Mouse (Mus musculus): ENCODE results near the gene Slc6a11. TPM values are rescaled to one million over a fixed set of nuclear protein-coding genes. Genes with fewer than 3 reads are reported as not detected.

The Slc6a11 gene
- polyA plus RNA-seq, 1 experiment = not detected

DNA sequence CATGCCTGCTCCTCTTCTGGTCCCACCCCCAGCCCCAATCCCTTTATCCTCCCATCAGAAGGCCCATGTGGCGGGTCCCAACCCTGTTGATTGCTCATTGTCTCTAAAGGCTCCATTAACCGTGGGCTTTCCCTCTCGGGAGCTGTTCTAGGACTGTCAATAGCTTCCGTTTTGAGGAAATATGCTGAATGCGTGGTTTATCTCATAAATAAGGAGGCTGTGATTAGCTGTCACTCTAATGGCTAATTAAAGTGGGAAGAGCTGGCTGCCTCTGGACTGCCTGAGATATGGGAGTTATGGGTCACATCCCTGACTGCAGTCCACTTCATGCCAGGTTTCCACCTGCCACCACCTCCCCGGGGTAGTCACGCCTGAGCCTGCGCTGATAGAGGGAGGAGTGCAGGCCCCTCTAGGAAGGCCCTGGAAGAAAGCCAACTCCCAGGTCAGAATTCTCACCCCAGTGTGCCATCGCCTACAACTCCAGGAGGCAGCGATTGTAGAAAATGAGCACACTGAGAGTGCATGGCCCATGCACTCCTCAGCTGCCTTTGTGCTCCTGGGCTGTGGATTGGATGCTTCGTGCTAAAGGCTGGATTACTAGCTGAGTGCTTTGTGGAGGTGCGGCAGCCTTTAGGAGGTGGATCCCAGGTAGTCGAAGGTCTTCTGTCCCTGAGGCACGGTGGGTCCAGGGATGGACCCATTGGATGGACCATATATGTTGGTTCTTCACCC is 143.1 kb downstream of the Slc6a11 start:
- no peaks in the 10 kb centered on the region for H3K4me1 ChIP-seq (ENCODE audit: control insufficient read depth, insufficient read depth, low read length)
- no peak overlapping the region for H3K27ac ChIP-seq (ENCODE audit: control insufficient read depth, insufficient read depth, low read depth, low read length, poor library complexity)
- no peak for TF ChIP-seq POLR2A (IDR thresholded peaks at IDR 0.05; ENCODE audit: borderline replicate concordance, control insufficient read depth, low read depth, low read length)
- no peak for TF ChIP-seq CTCF (IDR thresholded peaks at IDR 0.05; ENCODE audit: control insufficient read depth, insufficient read depth, low read length)
- no peak overlapping the region for H3K4me3 ChIP-seq (replicated peaks; ENCODE audit: control insufficient read depth, low read depth, low read length)
- 59% methylated on average over 14 of the region's 14 CpGs for WGBS

DNA sequence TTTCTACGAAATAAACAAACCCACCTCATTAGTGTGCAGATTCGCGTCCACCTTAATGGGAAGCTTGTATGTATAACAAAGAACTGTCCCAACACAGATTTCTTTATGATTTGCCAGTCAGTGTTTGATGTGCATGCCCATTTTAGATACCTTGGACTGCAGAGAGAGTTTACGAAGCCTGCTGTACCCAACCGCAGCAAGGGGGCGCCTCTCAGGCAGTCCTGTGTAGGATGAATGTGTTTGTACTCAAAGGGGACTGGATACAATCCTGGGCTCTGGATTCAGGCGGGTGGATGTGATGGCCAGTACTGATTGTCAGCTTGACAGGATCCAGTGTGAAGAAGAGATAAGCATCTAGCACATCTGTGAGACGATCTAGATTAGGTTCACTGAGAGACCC is 144.8 kb downstream of the Slc6a11 start:
- H3K4me3 ChIP-seq (replicated peaks; ENCODE audit: control insufficient read depth, low read depth, low read length) = no peak overlapping the region
- no peak overlapping the region for H3K27ac ChIP-seq (ENCODE audit: control insufficient read depth, insufficient read depth, low read depth, low read length, poor library complexity)
- H3K4me1 ChIP-seq (ENCODE audit: control insufficient read depth, insufficient read depth, low read length) = no peaks in the 10 kb centered on the region
- 57% methylated on average over 8 of the region's 8 CpGs for WGBS
- TF ChIP-seq POLR2A (IDR thresholded peaks at IDR 0.05; ENCODE audit: borderline replicate concordance, control insufficient read depth, low read depth, low read length) (no peak), CTCF (IDR thresholded peaks at IDR 0.05; ENCODE audit: control insufficient read depth, insufficient read depth, low read length) (no peak)

DNA sequence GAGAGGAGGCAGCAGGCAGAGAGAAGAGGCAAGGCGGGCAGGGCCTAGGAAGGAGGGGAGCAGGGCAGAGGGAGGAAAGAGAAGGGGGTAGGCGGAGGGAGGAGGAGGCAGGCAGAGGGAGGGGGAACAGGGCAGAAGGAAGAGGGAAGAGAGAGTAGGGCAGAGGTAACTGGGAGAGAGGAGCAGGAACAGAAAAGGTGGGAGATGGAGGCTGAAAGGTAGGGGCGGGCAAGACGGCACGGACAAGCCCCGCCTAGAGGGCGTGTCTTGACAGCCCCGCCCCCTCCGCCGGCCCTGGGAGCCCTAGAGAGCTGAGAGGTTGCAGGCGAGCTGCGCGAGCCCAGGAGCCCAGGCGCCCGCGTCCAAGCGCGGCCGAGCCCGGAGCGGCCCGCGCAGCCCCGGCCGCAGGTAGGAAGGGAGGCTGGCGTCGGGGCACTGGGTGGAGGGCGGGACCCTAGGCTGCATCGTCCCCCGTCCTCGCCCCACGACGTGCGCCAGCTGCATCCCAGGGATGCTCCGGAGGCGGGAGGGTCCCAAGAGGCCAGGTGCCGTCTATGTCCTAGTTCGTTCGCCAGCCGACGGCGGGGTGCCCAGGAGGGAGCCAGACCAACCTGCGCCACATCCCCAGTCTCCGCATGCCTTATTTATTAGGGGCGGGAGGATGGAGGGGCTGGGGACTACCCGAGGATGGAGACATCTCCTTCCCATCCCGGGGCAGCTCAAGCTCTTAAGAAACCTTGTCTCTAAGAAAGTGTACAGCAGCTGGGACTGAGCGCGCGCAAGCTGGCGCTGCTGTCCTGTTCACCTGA is 151.6 kb downstream of the Slc6a11 start, which contains the start of gene Slc6a1:
Gene Slc6a1, plus strand, starts transcription at position 167 of the 809 bp plus-strand sequence.
- no peak within 1 kb of the TSS for H3K27ac ChIP-seq (ENCODE audit: control insufficient read depth, insufficient read depth, low read depth, low read length, poor library complexity)
- WGBS = 6% methylated on average over 51 of the region's 51 CpGs
- no peak within 1 kb of the TSS for H3K4me3 ChIP-seq (replicated peaks; ENCODE audit: control insufficient read depth, low read depth, low read length)
- H3K4me1 ChIP-seq (ENCODE audit: control insufficient read depth, insufficient read depth, low read length) = no peaks in the 10 kb centered on the region
- TF ChIP-seq CTCF (IDR thresholded peaks at IDR 0.05; ENCODE audit: control insufficient read depth, insufficient read depth, low read length) (no peak), POLR2A (IDR thresholded peaks at IDR 0.05; ENCODE audit: borderline replicate concordance, control insufficient read depth, low read depth, low read length) (no peak)

DNA sequence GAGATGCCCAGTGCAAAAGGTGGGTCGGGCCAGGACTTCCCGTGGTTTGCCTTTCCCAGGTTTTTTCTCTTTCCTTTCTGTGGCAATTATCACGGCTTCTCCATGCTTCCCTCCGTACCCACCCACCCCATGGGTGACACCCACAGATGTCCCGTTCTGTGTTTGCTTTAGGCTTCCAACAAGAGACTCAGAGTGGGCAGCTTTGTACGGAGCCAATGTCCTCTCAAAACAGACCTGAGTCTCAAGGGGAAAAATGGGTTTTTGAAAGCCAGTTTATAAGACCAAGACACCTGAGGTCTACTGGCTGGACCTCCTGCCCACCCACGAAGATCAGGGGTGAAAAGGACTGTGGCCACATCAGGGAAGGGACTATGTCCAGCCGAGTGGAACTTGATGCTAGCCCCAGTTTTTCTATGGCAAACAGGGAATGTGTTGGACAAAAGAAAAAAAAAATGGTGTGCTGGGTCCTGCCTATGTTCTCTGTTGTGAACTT is 152.3 kb downstream of the Slc6a11 start:
- TF ChIP-seq POLR2A (IDR thresholded peaks at IDR 0.05; ENCODE audit: borderline replicate concordance, control insufficient read depth, low read depth, low read length) (no peak), CTCF (IDR thresholded peaks at IDR 0.05; ENCODE audit: control insufficient read depth, insufficient read depth, low read length) (no peak)
- Histone ChIP-seq H3K4me3 (replicated peaks; ENCODE audit: control insufficient read depth, low read depth, low read length) (no peak overlapping the region), H3K4me1 (ENCODE audit: control insufficient read depth, insufficient read depth, low read length) (no peaks in the 10 kb centered on the region), H3K27ac (ENCODE audit: control insufficient read depth, insufficient read depth, low read depth, low read length, poor library complexity) (no peak overlapping the region)
- 19% methylated on average over 8 of the region's 8 CpGs for WGBS

DNA sequence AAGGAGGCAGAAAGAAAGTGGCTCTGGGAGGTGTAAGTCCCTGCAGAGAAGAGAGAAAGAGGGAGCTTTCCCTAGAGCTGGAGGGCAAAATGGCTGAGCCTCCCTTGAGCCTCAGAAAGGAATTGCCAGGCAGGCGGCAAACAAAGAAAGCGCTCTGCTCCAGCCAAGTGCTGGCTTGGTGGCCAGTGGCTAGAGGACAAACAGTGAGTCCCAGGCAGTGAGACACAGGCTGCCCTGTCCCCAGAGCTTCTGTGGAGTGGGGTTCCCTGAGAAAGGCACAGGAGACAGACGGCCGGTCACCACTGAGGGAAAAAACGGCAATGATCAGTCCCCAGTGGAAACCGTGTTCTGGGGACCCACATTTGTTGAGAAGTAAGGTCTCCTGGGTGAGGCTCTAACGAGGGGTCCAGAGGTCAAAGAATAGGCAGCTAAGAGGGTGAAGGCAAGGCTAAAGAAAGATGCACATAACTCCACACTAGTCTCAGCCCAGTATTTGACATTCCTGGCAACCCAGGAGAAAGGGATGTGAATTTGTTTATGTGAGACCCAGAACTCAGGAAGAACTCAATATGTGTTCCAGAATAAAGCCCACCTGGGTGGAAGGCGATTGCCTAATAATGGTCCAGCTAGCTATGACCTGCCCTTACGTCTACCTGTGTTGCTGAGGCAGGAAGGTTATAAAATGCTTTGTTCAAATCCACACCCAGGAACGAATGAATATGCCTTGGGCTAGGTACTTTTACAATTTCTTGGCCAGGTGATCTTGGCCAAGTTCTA is 153.1 kb downstream of the Slc6a11 start:
- no peak for TF ChIP-seq CTCF (IDR thresholded peaks at IDR 0.05; ENCODE audit: control insufficient read depth, insufficient read depth, low read length)
- TF ChIP-seq POLR2A (IDR thresholded peaks at IDR 0.05; ENCODE audit: borderline replicate concordance, control insufficient read depth, low read depth, low read length) = no peak
- Histone ChIP-seq H3K27ac (ENCODE audit: control insufficient read depth, insufficient read depth, low read depth, low read length, poor library complexity) (no peak overlapping the region), H3K4me3 (replicated peaks; ENCODE audit: control insufficient read depth, low read depth, low read length) (no peak overlapping the region), H3K4me1 (ENCODE audit: control insufficient read depth, insufficient read depth, low read length) (no peaks in the 10 kb centered on the region)
- WGBS = 53% methylated on average over 10 of the region's 10 CpGs

DNA sequence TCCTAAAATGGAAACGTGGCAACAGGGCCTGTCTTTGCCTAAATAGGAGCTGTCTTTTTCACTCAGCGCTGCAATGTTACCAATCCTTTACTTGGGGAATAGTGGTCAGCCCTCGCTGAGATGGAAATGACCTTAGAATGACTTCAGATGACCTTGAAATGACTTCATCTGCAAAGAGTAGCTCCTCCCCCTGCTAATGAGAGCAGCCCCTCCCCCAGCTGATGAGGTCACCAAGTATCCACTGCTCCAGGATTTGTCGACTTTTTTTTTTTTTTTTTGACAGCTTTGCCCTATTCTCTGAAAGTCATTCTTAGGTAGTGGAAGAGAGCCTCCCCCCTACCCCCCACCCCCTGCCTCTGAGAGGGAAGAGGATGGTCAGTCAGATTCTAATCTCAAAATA is 154.4 kb downstream of the Slc6a11 start:
- H3K4me1 ChIP-seq (ENCODE audit: control insufficient read depth, insufficient read depth, low read length) = no peaks in the 10 kb centered on the region
- WGBS = 37% methylated on average over 4 of the region's 4 CpGs
- H3K27ac ChIP-seq (ENCODE audit: control insufficient read depth, insufficient read depth, low read depth, low read length, poor library complexity) = no peak overlapping the region
- no peak for TF ChIP-seq CTCF (IDR thresholded peaks at IDR 0.05; ENCODE audit: control insufficient read depth, insufficient read depth, low read length)
- TF ChIP-seq POLR2A (IDR thresholded peaks at IDR 0.05; ENCODE audit: borderline replicate concordance, control insufficient read depth, low read depth, low read length) = no peak
- no peak overlapping the region for H3K4me3 ChIP-seq (replicated peaks; ENCODE audit: control insufficient read depth, low read depth, low read length)

DNA sequence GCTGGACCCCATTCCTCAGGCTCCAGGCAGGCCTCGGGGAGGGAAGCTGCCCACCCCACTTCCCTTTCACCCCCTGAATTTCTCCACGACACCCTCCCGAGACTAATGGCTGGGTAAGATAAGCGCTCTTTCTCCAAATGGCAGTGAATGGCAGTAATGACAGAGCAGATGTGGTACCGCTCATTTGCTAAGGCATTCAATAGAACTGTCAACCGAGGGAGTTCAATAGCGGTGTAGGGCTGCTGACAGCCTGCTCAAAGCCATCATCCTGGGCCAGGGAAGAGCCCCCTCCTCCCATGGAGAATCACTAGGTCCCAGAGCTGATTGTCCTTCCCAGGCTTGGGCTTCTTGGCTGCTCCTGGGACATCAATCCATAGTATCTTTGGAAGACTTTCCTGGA is 158.1 kb downstream of the Slc6a11 start:
- TF ChIP-seq POLR2A (IDR thresholded peaks at IDR 0.05; ENCODE audit: borderline replicate concordance, control insufficient read depth, low read depth, low read length) (no peak), CTCF (IDR thresholded peaks at IDR 0.05; ENCODE audit: control insufficient read depth, insufficient read depth, low read length) (no peak)
- Histone ChIP-seq H3K4me3 (replicated peaks; ENCODE audit: control insufficient read depth, low read depth, low read length) (no peak overlapping the region), H3K4me1 (ENCODE audit: control insufficient read depth, insufficient read depth, low read length) (no peaks in the 10 kb centered on the region), H3K27ac (ENCODE audit: control insufficient read depth, insufficient read depth, low read depth, low read length, poor library complexity) (no peak overlapping the region)
- 19% methylated on average over 7 of the region's 7 CpGs for WGBS

DNA sequence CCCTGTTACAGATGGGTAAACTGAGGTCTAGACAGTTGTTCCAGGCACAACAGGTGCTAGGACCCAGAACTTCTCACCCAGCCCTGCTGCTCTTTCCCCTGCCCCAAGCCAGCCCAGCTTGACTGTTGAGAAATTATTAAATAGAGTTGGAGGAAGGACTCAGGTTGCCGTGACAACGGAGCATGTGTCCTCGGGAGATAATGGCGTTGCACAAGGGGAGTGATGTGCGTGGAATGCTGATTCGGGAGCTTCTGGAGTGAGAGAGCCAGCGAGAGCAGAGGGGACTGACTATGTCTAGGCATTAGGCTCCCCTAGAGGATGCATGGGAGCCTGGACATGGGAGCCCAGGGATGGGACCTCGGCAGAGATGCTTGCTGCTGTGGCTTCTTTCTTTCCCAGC is 159.1 kb downstream of the Slc6a11 start:
- no peak overlapping the region for H3K4me3 ChIP-seq (replicated peaks; ENCODE audit: control insufficient read depth, low read depth, low read length)
- H3K4me1 ChIP-seq (ENCODE audit: control insufficient read depth, insufficient read depth, low read length) = no peaks in the 10 kb centered on the region
- TF ChIP-seq POLR2A (IDR thresholded peaks at IDR 0.05; ENCODE audit: borderline replicate concordance, control insufficient read depth, low read depth, low read length) = no peak
- no peak for TF ChIP-seq CTCF (IDR thresholded peaks at IDR 0.05; ENCODE audit: control insufficient read depth, insufficient read depth, low read length)
- 62% methylated on average over 8 of the region's 8 CpGs for WGBS
- H3K27ac ChIP-seq (ENCODE audit: control insufficient read depth, insufficient read depth, low read depth, low read length, poor library complexity) = no peak overlapping the region
